Mouse (Mus musculus): ENCODE measurements around the gene 1700014D04Rik.

DNA sequence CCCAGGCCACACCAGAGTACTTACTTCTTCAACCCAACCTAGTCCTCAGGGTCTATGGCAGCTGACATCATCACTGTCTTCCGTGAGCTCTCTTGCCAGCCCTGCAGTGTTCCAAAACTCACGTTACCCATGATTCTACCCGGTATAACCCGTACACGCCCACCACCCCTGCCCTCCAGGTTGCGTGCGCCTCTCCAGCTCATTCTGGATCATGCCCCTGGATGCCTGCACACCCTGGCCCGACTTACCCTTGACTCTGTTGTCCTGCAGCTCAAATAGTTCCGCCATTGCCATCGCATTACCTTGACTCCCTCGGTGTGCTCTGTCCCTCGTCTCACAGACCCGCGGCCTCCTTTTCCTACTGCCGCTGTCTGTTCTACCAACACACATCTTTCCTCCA is 36.3 kb downstream of the 1700014D04Rik start, which contains the start of gene Spata31d1a:
- TF ChIP-seq GATA1 (IDR thresholded peaks at IDR 0.05; ENCODE audit: borderline replicate concordance, low read length): no peak
- no peak for TF ChIP-seq FLI1 (IDR thresholded peaks at IDR 0.05; ENCODE audit: low read length)

Data from megakaryocyte, embryonic 14.5 days (primary cell).